Mouse (Mus musculus): Measurements from ENCODE around the gene Gm8773. TPM values are rescaled to one million over a fixed set of nuclear protein-coding genes. Genes with fewer than 3 reads are reported as not detected.

The Gm8773 gene
- total RNA-seq (2015; ENCODE audit: low replicate concordance) (not detected in 2 replicates), total RNA-seq (2017; ENCODE audit: low replicate concordance) (not detected in 2 replicates)

- no peak for ATAC-seq (replicated peaks; ENCODE audit: low FRiP score, poor library complexity, severe bottlenecking)
Observed at GRCm38 (mm10) chr5:5573749-5574317, at the start of gene Gm8773. TSS of gene Gm8773 (plus strand) at chr5:5573799.

GRCm38 (mm10) chr5:5533656-5534420 lies 39.8 kb upstream of the Gm8773 start:
- no peak for ATAC-seq (replicated peaks; ENCODE audit: low FRiP score, poor library complexity, severe bottlenecking)

GRCm38 (mm10) chr5:5536131-5536530 lies 37.5 kb upstream of the Gm8773 start:
- no peak for ATAC-seq (replicated peaks; ENCODE audit: low FRiP score, poor library complexity, severe bottlenecking)

- no peak for ATAC-seq (replicated peaks; ENCODE audit: low FRiP score, poor library complexity, severe bottlenecking)
Observed at GRCm38 (mm10) chr5:5539771-5540170, 33.8 kb upstream of the Gm8773 start.

- ATAC-seq (replicated peaks; ENCODE audit: low FRiP score, poor library complexity, severe bottlenecking), result no peak
Observed at GRCm38 (mm10) chr5:5540385-5540784, 33.2 kb upstream of the Gm8773 start.

- ATAC-seq (replicated peaks; ENCODE audit: low FRiP score, poor library complexity, severe bottlenecking), result no peak
Observed at GRCm38 (mm10) chr5:5551110-5551509, 22.5 kb upstream of the Gm8773 start.

DNA sequence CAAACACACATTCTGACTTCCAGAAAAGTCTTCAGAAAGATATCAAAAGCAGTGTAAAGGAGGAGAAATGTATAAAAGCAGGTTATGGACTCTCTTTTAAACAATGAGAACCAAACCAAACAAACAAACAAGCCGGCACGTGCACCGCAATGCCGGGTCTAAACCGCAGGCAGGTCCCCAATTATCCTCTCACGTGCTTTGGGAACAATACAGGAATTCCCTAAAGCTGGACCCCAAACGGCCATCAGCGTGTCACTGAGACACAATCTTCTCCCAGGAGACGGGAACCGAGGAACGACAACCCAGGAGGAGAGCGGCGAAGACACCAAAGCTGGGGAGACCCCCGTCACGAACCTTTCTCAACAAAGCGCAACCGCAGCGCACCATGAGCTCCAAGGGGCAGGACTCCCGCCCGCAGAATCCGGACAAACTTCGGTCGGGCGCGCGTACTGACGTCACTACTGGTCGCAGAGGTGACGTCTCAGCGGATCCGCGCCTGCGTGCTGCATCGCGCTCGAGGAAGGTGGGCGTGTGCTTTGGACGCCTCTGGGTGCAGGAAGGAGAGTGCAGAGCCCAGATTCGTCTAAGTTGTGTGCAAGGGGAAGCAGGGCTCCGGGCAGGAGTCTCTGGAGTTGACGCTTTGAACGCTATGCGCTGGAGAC lies 14.4 kb upstream of the Gm8773 start, which contains the start of gene Gtpbp10:
TSS of gene Gtpbp10 (minus strand) at position 460 of the 662 bp plus-strand sequence.
- ATAC-seq (replicated peaks; ENCODE audit: low FRiP score, poor library complexity, severe bottlenecking), result peak; percentile 99

DNA sequence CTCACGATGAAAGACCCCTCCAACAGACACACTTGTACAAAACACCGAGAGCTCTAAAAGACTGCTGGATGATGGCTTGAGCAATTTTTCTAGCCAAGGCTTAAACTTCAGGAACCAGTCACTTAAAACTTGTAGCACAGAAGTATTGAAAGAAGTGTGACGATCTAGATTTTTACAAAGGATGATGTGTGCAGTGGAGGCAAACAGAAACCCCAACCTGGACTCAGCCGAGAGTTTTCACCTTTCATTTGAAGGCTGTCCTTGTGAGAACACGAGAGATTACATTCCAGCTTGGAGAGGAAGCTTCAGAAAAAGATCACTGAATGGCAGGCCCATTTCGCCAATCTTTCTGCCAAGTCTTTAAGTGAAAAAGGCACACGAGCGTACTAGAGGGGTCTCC lies 13.8 kb upstream of the Gm8773 start:
- no peak for ATAC-seq (replicated peaks; ENCODE audit: low FRiP score, poor library complexity, severe bottlenecking)

- ATAC-seq (replicated peaks; ENCODE audit: low FRiP score, poor library complexity, severe bottlenecking), result no peak
Observed at GRCm38 (mm10) chr5:5561041-5561706, 12.4 kb upstream of the Gm8773 start.

DNA sequence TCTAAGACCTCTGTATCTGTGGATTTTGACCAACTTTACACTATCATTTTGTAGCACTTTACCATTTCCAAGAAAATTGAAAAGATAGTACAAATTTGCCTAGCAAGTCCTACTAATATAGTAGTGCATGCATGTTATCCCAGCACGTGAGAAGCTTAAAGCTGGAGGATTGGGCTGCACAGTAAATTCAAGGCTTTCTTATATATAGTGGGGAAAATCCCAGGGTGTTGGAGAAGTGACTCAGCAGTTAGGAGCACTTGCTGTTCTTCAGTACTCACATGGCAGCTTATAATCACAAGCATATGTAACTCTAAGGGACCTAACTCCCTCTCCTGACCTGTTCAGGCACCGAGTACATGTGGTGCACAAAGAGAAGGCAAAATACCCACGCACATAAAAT lies 11.2 kb upstream of the Gm8773 start:
- ATAC-seq (replicated peaks; ENCODE audit: low FRiP score, poor library complexity, severe bottlenecking), result no peak

DNA sequence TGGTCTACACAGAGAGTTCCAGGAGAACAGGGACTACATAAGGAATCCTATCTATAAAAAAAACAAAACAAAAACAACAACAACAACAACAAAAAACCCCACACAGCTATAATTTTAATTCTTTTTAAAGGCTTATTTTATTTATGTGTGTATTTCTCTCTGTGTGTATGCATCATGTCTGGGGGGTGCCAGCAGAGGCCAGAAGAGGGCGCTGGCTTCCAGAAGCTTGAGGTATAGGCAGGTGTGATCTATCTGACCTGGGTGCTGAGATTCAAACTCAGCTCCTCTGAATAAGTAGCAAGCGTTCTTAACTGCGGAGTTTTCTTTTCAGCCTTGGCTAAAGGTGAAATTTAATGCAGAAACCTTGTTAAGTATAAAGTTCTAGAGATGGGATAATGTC lies 14.1 kb downstream of the Gm8773 start:
- no peak for ATAC-seq (replicated peaks; ENCODE audit: low FRiP score, poor library complexity, severe bottlenecking)

DNA sequence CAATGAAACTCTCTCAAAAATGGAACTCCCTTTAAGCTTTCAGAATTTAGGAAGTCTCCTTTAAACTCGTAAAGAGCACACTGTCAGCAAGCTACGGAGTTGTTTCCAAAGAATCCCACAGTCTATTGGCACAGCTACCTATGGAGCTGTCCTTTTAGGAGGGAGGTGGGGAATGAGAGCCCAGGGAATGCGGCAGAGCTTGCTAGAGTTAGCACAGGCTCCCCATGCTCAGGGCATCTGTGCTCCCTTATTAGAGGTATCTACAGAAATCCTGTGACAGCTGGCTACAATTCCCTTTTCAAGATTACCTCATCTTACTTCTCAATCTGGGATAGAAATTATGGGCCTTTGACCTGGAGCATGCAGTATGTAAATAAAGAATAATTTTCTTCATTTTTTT lies 36.9 kb downstream of the Gm8773 start:
- ATAC-seq (replicated peaks; ENCODE audit: low FRiP score, poor library complexity, severe bottlenecking), result no peak

DNA sequence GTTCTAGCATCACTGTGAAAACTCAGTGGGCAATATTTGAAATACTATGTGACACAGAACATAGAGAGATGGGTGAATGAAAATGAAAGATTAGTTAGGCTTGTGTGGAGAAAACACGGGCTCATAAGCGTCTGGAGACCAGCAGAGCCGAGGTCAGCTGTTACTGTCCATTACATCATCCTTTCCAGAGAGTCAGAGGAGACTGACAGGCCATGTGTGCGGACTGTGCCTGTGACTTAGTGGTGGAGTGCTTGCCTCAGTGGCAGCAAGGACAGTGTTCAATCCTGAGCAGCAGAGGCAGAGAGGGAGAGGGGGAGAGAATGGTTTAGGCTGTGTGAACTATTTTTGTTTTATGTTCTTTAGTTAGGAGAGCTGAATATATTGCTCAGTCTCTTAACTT lies 44.7 kb downstream of the Gm8773 start:
- ATAC-seq (replicated peaks; ENCODE audit: low FRiP score, poor library complexity, severe bottlenecking), result no peak

DNA sequence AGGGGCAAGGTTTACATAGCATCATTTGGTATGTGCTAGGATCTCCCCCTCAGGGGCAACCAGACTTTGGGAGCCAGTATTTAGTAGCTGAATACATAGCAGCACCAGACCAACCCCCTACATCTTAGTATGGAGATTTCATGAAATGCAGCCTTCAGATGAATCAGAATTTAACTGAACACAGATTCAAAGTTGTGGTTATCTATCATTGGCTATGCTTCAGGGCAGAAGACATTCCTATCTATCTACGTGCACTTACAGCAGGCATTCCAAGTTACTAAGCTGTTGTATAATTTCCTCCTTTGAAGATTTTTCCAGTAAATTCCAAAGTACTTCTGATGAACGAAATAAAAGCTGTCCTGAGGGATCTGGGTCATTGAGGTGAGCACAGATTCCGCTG lies 51.9 kb downstream of the Gm8773 start:
- no peak for ATAC-seq (replicated peaks; ENCODE audit: low FRiP score, poor library complexity, severe bottlenecking)

Other genes with a start within 250 kb of the Gm8773 start
- gene Cdk14, start 153.5 kb upstream of the Gm8773 start, total RNA-seq (2015; ENCODE audit: low replicate concordance), result 0.63 TPM in 1 of 2 replicates, not detected in the other
- 0.56 and 0.60 TPM in 2 replicates for gene Cdk14, start 153.5 kb upstream of the Gm8773 start, total RNA-seq (2017; ENCODE audit: low replicate concordance)
- gene 1700015F17Rik, start 94.7 kb upstream of the Gm8773 start, total RNA-seq (2015; ENCODE audit: low replicate concordance), result not detected in 2 replicates
- gene 1700015F17Rik, start 94.7 kb upstream of the Gm8773 start, total RNA-seq (2017; ENCODE audit: low replicate concordance), result not detected in 2 replicates
- gene Cldn12, start 58.8 kb upstream of the Gm8773 start, total RNA-seq (2015; ENCODE audit: low replicate concordance), result 0.42 TPM in 1 of 2 replicates, not detected in the other
- gene Cldn12, start 58.8 kb upstream of the Gm8773 start, total RNA-seq (2017; ENCODE audit: low replicate concordance), result 0.98 and 1.2 TPM in 2 replicates
- 2.7 and 10.6 TPM in 2 replicates for gene Gtpbp10, start 14.3 kb upstream of the Gm8773 start, total RNA-seq (2015; ENCODE audit: low replicate concordance)
- gene Gtpbp10, start 14.3 kb upstream of the Gm8773 start, total RNA-seq (2017; ENCODE audit: low replicate concordance), result 3.8 and 5.0 TPM in 2 replicates
- not detected in 2 replicates for gene Cfap69, start 90.4 kb downstream of the Gm8773 start, total RNA-seq (2015; ENCODE audit: low replicate concordance)
- gene Cfap69, start 90.4 kb downstream of the Gm8773 start, total RNA-seq (2017; ENCODE audit: low replicate concordance), result 4.6 TPM in 1 of 2 replicates, not detected in the other
- gene Steap2, start 120.8 kb downstream of the Gm8773 start, total RNA-seq (2015; ENCODE audit: low replicate concordance), result not detected in 2 replicates
- gene Steap2, start 120.8 kb downstream of the Gm8773 start, total RNA-seq (2017; ENCODE audit: low replicate concordance), result not detected in 2 replicates
- gene Steap1, start 175.5 kb downstream of the Gm8773 start, total RNA-seq (2015; ENCODE audit: low replicate concordance), result not detected in 2 replicates
- gene Steap1, start 175.5 kb downstream of the Gm8773 start, total RNA-seq (2017; ENCODE audit: low replicate concordance), result not detected in 2 replicates